19 mouse cellular contexts compared by ENCODE assay signal in the genomic region with DNA sequence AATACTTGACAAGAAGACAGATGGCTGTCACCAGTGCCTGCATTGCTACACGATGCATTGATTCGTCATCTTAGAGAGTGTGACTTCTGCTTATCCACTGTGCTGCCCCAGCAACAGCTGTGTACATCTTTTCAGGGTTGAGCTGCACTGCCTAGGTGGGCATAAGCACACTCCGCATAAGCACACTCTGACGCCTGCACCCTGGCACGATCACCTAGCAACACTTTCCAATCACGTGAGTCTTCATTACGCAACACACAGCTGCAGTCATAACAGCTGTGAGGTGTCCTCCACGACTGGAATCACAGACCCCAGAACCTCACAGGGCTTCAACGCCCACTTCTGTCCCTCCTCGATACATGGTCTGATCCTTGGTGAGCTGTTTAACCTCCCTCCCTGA. TPM values are rescaled to one million over a fixed set of nuclear protein-coding genes. Genes with fewer than 3 reads are reported as not detected.
A peak's percentile ranks its signal among the peaks of the same experiment; 100 is the strongest.
DNase-seq lines count a peak whose midpoint lies in the region; ATAC-seq and TF ChIP-seq lines count a peak whose summit lies in the region.
"Had no signal": no experiment of that assay in that cellular context is flagged by ENCODE, and none has a peak within 500 bp of the region (broad histone marks: within the 10 kb centered on the region; RNA-seq: fewer than 3 reads in every experiment).

No protein-coding gene starts in this region.

- no peak overlapping the region for H3K27ac ChIP-seq in kidney, adult 2 months (ENCODE audit: insufficient read depth, low read depth, low read length)
- H3K27ac ChIP-seq in CH12.LX (ENCODE audit: insufficient read depth, low read depth): no peak overlapping the region
- H3K27ac ChIP-seq: left cerebral cortex, adult 2 months; liver, embryonic 13.5 days had no signal

- no peak for TF ChIP-seq RAD21 in CH12.LX (IDR thresholded peaks at IDR 0.05; ENCODE audit: low read depth, low read length)

- H3K9ac ChIP-seq in CH12.LX (ENCODE audit: insufficient read depth, low read depth): no peak overlapping the region
- H3K9ac ChIP-seq: heart, embryonic 12.5 days; liver, embryonic 13.5 days had no signal

- 68% methylated on average over 10 of the region's 10 CpGs for WGBS in kidney, adult 2 months

- no peaks in the 10 kb centered on the region for H3K36me3 ChIP-seq in kidney, adult 2 months (ENCODE audit: control insufficient read depth, insufficient read depth, low read length)
- no peaks in the 10 kb centered on the region for H3K36me3 ChIP-seq in CH12.LX (replicated peaks in 1 of 2; ENCODE audit: control insufficient read depth in 1 of 2, insufficient read depth in 1 of 2, low read length in 1 of 2)
- H3K36me3 ChIP-seq: heart, embryonic 12.5 days; liver, embryonic 13.5 days had no signal

- TF ChIP-seq POLR2A in kidney, adult 2 months (IDR thresholded peaks at IDR 0.05; ENCODE audit: low read depth, low read length): no peak
- no peak for TF ChIP-seq POLR2A in CH12.LX (IDR thresholded peaks at IDR 0.05; ENCODE audit: low read depth, low read length)

- in situ Hi-C loops in CH12.LX (cut with MboI; ENCODE audit: low pct_ligation_motif_present, low pct_unique_long_range_greater_than_20kb, low sequenced_read_pairs): loop anchor here (5.0 to 10.0 kb wide), 3 partner anchors 209 to 439 kb away; no protein-coding TSS in a partner anchor

- TF ChIP-seq EP300 in CH12.LX (IDR thresholded peaks at IDR 0.05; ENCODE audit: low read length): no peak

- no peak overlapping the region for H3K4me3 ChIP-seq in kidney, adult 2 months (ENCODE audit: insufficient read depth, low read depth, low read length)
- no peak overlapping the region for H3K4me3 ChIP-seq in CH12.LX (replicated peaks in 1 of 3; ENCODE audit: low read depth in 2 of 3, low read length in 2 of 3, poor library complexity in 1 of 3)
- H3K4me3 ChIP-seq: heart, embryonic 12.5 days; left cerebral cortex, adult 2 months; liver, embryonic 13.5 days had no signal

- no peak for ATAC-seq in cerebellum, adult (ENCODE audit: insufficient number of reproducible peaks, low FRiP score, low TSS enrichment)

- dilution Hi-C loops in CH12.LX (cut with MboI; ENCODE audit: extremely low pct_ligation_motif_present, extremely low pct_unique_long_range_greater_than_20kb, low sequenced_read_pairs): no loop called here

- no peaks in the 10 kb centered on the region for H3K79me2 ChIP-seq in CH12.LX (replicated peaks; ENCODE audit: control insufficient read depth, extremely low read depth, insufficient read depth, poor library complexity, severe bottlenecking)

- H3K27me3 ChIP-seq in kidney, adult 2 months (replicated peaks; ENCODE audit: control insufficient read depth, insufficient read depth, low read length): no peaks in the 10 kb centered on the region
- peaks cover 96% of the 10 kb centered on the region for H3K27me3 ChIP-seq in CH12.LX (replicated peaks)
- H3K27me3 ChIP-seq: liver, embryonic 13.5 days had no signal

- H3K9me3 ChIP-seq in CH12.LX (replicated peaks; ENCODE audit: low read length): peaks cover 5% of the 10 kb centered on the region
- H3K9me3 ChIP-seq: heart, embryonic 12.5 days; liver, embryonic 13.5 days had no signal

- H3K4me2 ChIP-seq in CH12.LX (ENCODE audit: insufficient read depth, low read depth, poor library complexity, severe bottlenecking): no peak overlapping the region
- H3K4me2 ChIP-seq: heart, embryonic 12.5 days; liver, embryonic 13.5 days had no signal

- DNase-seq in kidney, adult 2 months: peak; percentile 5
- no peak for DNase-seq in kidney, adult 9 months
- peak; percentile 13 for DNase-seq in 416B (ENCODE audit: low read depth)
- no peak for DNase-seq in CH12.LX (ENCODE audit: extremely low read depth)
- DNase-seq in lung, postnatal 14 days: peak; percentile 5
- no peak for DNase-seq in left cerebral cortex, adult 11 months (ENCODE audit: low spot score)

- H3K4me1 ChIP-seq in kidney, adult 2 months (ENCODE audit: control insufficient read depth, insufficient read depth, low read length): no peaks in the 10 kb centered on the region
- H3K4me1 ChIP-seq in CH12.LX (ENCODE audit: control insufficient read depth in 1 of 2, insufficient read depth in 2 of 2): no peaks in the 10 kb centered on the region
- H3K4me1 ChIP-seq: heart, embryonic 12.5 days; liver, embryonic 13.5 days had no signal

- TF ChIP-seq CTCF in kidney, adult 2 months (conservative IDR thresholded peaks at IDR 0.05; ENCODE audit: insufficient read depth, insufficient read length, low read depth, low read length): no peak
- TF ChIP-seq CTCF in CH12.LX (conservative IDR thresholded peaks at IDR 0.05 in 1 of 2, IDR thresholded peaks at IDR 0.05 in 1 of 2; ENCODE audit: low read depth in 2 of 2, low read length in 2 of 2): no peak; a peak in 1 of 4 replicates

TF ChIP-seq in CH12.LX, 34 proteins besides CTCF, POLR2A, EP300 and RAD21:
- peak; percentile 58; the same call in 1 of the 2 replicates for TF ChIP-seq BHLHE40 (IDR thresholded peaks at IDR 0.05; ENCODE audit: low read depth, low read length)
- TF ChIP-seq MXI1 (IDR thresholded peaks at IDR 0.05; ENCODE audit: low read depth, low read length): no peak

RNA-seq across cellular contexts. Expression of a gene that starts 12.8 kb away (rescaled TPM):
- polyA plus RNA-seq in kidney, adult 2 months (2012; rRNA removed): not detected in 2 replicates
- total RNA-seq in CH12.LX (2012; rRNA removed) (not detected in 2 replicates), CH12.LX (2014; rRNA removed) (not detected in 2 replicates)
- not detected in 2 replicates for polyA plus RNA-seq in CH12.LX (2012; ENCODE audit: insufficient read length, low read depth)
- total RNA-seq: adrenal gland, postnatal 14 days; gastrocnemius, postnatal 4 days; heart, postnatal 25 days; left cerebral cortex, adult 2 months; megakaryocyte-erythroid progenitor cell, adult 5-6 weeks; midbrain, postnatal 0 days had no signal
- polyA plus RNA-seq: cortical plate, adult 2 months; heart, embryonic 12.5 days; limb, embryonic 11.5 days; liver, embryonic 13.5 days; midbrain, postnatal 0 days; spleen, adult 2 months had no signal

RNA-seq across cellular contexts. Expression of a gene that starts 28.7 kb away (rescaled TPM):
- polyA plus RNA-seq in kidney, adult 2 months (2012; rRNA removed): not detected in 2 replicates
- total RNA-seq in CH12.LX (2012; rRNA removed) (not detected in 2 replicates), CH12.LX (2014; rRNA removed) (not detected in 2 replicates)
- not detected in 2 replicates for polyA plus RNA-seq in CH12.LX (2012; ENCODE audit: insufficient read length, low read depth)
- total RNA-seq: adrenal gland, postnatal 14 days; heart, postnatal 25 days; megakaryocyte-erythroid progenitor cell, adult 5-6 weeks had no signal
- polyA plus RNA-seq: heart, embryonic 12.5 days; limb, embryonic 11.5 days; liver, embryonic 13.5 days; spleen, adult 2 months had no signal

RNA-seq across cellular contexts. Expression of a gene that starts 30.5 kb away (rescaled TPM):
- polyA plus RNA-seq in kidney, adult 2 months (2012; rRNA removed): not detected in 2 replicates
- total RNA-seq in CH12.LX (2012; rRNA removed) (not detected in 2 replicates), CH12.LX (2014; rRNA removed) (not detected in 2 replicates)
- polyA plus RNA-seq in CH12.LX (2012; ENCODE audit: insufficient read length, low read depth): not detected in 2 replicates
- total RNA-seq: adrenal gland, postnatal 14 days; heart, postnatal 25 days; left cerebral cortex, adult 2 months; megakaryocyte-erythroid progenitor cell, adult 5-6 weeks had no signal
- polyA plus RNA-seq: cortical plate, adult 2 months; heart, embryonic 12.5 days; limb, embryonic 11.5 days; liver, embryonic 13.5 days; spleen, adult 2 months had no signal

RNA-seq across cellular contexts. Expression of a gene that starts 44.5 kb away (rescaled TPM):
- not detected in 2 replicates for polyA plus RNA-seq in kidney, adult 2 months (2012; rRNA removed)
- not detected in 2 replicates for total RNA-seq in CH12.LX (2012; rRNA removed)
- not detected in 2 replicates for total RNA-seq in CH12.LX (2014; rRNA removed)
- polyA plus RNA-seq in CH12.LX (2012; ENCODE audit: insufficient read length, low read depth): not detected in 2 replicates
- total RNA-seq: adrenal gland, postnatal 14 days; gastrocnemius, postnatal 4 days; heart, postnatal 25 days; megakaryocyte-erythroid progenitor cell, adult 5-6 weeks; midbrain, postnatal 0 days had no signal
- polyA plus RNA-seq: embryonic facial prominence, embryonic 14.5 days; heart, embryonic 12.5 days; limb, embryonic 11.5 days; liver, embryonic 13.5 days; midbrain, postnatal 0 days; spleen, adult 2 months had no signal

Comparison
In these comparisons a context has a peak if more than half of its experiments do, and no peak if none do; other contexts are left out.
1. DNase-seq: peak in kidney, adult 2 months (single experiment), 416B (single experiment) and lung, postnatal 14 days (single experiment); none in kidney, adult 9 months (single experiment), CH12.LX (single experiment) and left cerebral cortex, adult 11 months (single experiment).